Mouse (Mus musculus): ENCODE measurements around the gene Tmem97.
"Not testable (repeated sequence)": the region's sequence is repeated elsewhere in the genome, so short reads cannot be mapped to it uniquely, and the experiment has no call there.

The Tmem97 gene

DNA sequence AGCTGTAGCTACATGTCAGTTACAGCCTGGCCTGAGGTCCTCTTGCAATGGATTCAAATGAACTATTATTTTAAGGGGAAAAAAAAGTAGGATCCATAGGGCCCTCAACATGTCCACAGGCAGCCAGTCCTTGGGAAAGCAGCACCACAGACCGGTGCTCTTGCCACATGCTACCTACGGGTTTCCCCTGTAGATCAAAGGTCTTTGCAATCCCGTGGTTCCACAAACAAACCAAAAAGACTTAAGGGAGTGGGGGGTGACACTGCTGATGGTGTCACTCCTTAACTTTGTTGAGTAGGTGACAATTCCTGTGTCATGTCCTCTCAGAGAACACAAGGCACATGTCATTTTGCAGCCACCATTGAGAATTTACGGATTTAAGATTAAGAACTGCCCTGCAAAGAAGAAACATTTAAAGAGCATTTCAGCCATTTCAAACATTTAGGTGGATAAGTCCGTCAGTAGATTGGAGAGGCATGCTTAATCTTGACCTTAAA, 1.0 kb downstream of the Tmem97 start:
- DNase-seq, result no peak

DNA sequence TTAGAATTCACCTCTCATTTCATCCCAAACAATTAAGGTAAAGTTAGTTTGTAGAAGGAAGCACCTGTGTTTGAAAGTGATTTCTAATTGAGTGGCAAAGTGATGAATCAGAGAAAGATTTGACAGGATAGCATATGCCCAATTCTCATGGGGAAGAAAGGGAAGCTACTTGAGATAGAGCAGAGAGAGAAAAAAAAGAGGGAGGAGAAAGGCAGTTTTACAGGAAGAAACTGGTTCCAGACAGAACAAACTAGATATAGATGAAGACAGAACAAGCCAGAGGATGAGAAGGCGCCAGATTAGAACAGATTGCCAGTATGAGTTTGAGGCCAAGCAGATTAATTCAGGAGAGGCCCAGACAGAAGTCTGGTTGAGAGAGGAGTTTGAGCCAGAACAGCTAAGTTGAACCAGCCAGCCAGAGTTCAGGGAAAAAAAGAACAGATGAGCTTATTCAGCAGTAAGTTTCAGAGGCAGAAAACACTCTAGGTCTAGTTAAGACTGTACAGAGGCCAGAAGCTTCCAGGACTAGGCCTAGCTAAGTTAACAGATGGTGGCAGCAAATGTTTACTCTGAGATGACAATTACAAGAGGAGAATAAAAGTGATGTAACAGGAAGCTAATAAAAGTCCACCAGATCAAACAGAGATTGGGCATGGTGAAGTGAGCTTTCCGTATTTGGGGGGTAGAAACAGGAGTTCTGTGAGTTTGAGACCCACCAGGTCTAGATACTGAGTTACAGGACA, 2.7 kb downstream of the Tmem97 start:
- no peak for DNase-seq

DNA sequence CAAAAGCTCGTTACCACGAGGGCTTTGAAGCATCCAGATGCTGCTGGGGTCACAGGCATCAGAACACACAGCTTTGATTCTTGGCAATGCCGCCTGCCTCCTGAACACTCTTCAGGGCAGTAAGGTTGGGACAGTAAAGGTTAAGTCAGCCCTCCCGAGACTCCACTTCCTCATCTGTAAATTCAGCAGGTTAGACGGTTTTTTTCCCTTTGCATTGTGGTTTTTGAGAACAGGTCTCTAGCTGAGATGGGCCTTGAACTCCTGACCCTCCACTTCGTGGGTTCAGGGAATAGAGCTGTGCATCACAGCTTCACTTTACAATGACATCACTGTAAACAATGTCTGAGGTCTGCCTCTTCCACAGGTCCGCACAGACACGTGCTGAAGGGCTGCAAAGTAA, 5.4 kb downstream of the Tmem97 start:
- no peak for DNase-seq

DNA sequence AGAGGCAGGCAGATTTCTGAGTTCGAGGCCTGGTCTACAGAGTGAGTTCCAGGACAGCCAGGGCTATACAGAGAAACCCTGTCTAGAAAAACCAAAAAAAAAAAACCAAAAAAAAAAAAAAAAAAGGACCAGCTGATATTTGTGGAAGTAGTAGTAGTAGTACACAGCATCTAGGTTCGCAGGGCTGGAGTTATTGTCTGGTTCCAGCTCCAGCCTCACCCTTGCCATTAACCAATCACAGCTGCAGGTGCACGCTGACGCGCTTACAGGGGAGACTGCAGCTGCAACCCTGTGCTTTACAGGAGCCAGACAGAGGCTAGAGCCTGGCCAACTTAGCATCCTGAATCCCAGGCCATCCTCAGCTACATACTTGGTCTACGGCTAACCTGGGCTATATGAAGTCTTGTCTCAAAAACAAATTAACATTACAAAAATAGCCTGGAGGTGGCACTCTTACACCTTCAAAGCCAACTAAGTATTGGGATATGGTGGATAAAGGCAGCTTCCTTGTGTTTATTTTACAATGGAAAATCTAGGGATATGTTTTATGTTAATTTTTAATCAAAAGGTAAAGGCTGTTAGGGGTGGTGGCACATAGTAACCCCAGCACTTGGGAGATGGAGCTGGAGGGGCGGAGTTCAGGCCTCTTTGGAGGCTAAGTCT, 6.0 kb downstream of the Tmem97 start:
- no peak for DNase-seq

DNA sequence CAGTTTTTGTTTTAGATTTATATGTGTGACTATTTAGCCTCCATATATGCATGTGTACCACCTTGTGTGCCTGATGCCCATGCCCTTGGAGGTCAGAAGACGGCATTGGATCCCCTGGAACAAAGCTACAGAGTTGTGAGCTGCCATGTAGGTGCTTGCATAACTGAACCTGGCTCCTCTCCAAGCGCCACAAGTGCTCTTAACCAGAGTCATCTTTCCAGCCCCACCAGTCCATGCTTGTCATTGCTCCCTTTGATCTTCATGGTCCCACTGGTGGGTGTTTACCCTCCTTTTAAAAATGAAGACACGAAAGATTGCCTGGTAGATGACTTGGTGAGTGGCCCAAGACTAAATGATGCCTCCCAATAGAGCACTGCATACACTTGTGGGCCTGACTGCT, 10.2 kb downstream of the Tmem97 start:
- DNase-seq, result no peak

DNA sequence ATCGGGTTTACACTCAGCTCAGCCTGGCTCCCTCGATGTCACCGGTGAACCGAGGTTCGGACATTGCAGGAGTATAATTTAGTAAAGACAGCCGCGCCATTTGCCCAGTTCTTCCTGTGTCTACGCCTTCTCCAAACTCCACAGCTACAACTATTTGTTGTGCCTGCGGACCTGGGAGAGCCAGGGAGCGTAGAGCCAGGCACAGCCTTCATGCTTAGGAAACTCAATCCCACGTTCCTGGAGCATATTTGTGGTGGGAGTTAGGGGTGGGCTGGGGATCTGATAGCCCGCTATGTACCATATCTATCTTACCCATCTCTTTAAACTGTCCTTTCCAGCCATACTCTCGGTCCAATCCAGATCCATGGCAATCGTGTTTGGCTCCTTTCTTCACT, 13.9 kb downstream of the Tmem97 start:
- no peak for DNase-seq

DNA sequence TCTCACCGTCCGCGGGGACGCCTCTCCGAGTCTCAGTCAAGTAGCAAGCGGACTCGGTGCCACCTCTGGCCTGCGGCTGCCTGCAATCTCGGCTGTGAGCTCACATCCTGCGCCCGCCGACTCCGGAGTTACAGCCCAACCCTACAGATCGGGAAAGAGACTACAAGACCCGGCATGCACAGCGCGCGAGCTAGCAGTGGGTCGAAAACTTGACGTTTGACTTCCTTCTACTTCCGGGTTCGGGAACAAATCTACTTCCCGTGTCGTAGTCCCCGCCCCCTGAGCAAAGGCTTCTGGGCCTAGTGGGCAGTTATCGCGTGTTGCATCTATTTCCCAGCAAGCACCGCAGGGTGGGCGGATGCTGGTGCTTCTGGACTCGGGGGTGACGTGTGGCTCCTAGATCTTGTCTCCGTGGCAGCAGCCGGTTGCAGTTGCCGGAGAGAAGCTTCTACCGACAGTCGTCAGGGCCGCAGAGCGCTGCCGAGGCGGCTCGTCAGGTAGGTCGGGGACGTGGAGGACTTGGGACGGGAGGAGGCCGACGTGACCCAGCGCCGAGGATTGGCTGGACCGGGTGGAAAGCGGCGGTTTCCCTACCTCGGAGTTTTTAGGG, 14.4 kb downstream of the Tmem97 start, which contains the start of the genes Tnfaip1 and Ift20:
Gene Tnfaip1, minus strand, starts transcription at position 253 of the 610 bp plus-strand sequence.
Gene Ift20, plus strand, starts transcription at position 282 of the 610 bp plus-strand sequence.
- peak; percentile 95 to 98 for DNase-seq

DNA sequence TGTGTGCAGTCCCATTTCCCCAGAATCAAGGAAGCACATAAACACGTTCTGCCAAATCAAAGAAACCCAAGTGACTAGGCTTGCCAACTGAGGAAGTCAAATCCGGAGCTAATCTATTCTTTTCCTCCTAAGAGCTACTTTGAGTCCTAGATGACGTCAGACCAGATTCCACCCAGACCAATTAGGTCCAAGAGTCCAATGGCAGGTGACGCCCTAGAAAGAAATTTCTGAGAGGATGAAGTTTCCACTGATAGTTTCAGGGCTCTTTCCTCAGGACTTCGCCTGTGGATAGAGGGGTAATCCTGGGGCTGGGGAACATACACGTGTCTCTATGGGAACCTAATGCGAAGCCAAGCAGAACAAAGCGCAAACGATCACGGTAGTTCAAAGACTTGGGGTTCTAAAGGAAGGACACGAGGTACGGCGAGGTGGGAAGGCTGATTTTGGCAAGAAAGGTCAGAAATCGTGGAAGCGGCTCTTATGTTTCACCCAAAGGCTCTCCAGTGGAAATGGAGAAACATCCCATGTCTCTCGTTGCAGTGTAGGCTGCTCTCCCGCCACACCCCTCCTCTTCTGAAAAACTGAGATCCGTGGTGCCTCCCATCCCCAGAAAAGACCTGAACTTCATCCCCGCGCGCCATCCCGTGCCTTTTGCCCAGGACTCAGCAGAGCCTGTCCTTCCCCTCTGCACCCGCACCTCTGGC, 15.0 kb downstream of the Tmem97 start:
- DNase-seq, result no peak

DNA sequence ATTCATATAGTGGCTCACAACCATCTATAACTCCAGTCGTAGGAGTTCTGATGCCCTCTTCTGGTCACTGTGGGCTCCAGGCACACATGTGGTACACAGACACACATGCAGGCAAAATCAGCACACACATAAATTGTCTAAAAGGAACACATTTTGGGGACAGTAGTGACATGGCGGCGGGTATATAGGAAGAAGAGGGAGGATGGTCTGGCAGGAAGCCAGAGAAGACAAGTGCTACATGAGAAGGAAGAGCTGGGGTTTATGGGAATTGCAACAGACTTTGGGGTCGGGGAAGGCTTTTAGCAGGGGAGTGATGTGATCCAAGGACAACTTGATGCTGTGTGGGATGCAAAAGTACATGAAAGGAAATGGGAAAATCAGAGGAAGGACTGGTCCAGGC, 16.1 kb downstream of the Tmem97 start:
- DNase-seq, result no peak

DNA sequence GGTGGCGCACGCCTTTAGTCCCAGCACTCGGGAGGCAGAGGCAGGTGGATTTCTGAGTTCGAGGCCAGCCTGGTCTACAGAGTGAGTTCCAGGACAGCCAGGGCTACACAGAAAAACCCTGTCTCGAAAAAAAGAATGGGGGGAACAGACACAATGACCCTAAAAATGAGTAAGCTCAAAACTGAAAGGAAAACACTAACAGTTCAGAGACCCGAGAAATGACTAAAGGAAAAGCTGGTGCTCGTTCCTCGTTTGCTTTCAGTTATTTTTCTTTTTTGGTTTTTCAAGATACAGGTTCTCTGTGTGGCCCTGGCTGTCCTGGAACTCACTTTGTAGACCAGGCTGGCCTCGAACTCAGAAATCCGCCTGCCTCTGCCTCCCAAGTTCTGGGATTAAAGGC, 19.1 kb downstream of the Tmem97 start:
- not testable (repeated sequence) for DNase-seq

DNA sequence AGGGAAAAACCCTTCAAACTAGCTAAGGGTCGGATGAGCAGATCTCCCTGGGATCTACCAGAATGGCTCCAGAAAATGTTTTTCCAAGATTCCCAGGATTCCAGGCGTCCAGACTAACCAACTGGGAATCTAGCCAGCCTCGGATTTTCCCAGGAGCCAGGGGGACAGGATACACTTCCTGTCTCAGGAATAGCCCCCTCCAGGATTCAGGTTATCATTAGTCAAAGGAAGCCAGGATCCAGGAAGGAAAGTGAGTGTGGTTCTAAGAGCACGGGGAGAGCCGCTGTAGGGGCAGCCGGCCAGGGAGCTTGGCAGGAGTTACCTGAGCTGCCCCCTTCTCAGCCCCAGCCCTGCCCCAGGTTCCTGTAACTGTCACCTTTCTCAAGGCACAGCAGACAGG, 19.5 kb downstream of the Tmem97 start:
- no peak for DNase-seq

DNA sequence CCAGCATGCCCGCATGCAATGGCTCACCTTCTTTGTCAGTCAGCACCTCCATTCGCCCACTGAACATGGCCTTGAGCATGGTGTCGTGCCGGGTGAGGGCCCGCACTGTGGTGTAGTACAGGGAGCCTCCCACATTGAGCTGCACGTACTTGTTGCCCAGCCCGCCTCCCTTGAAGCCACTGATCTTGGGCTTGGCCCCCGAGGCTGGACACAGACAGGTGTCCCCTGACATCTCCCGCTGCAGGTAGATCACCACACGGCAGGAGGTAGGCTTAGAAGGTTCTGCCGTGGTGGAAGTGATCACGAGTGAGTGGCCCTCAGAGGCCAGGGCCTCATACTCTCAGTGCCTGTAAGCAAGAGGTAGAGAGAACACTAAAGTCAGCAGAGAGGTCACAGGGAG, 20.6 kb downstream of the Tmem97 start:
- no peak for DNase-seq

DNA sequence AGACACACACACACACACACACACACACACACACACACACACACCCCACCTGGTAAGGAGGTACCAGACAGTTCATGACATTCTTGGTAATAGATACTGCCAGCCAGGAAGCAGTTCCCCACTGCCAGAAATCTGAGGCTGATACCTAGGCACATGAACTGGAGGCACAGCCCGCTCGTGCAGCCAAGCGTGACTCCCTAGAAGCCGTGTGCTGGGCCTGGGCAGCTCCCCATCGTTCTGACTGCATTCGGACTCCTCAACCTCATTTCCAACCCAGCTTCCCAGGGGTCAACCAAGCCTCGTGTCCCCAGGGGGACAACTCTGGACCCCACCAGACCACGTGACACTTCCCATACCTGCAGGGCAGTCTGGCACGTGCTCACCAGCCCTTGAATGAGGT, 21.9 kb downstream of the Tmem97 start:
- no peak for DNase-seq

DNA sequence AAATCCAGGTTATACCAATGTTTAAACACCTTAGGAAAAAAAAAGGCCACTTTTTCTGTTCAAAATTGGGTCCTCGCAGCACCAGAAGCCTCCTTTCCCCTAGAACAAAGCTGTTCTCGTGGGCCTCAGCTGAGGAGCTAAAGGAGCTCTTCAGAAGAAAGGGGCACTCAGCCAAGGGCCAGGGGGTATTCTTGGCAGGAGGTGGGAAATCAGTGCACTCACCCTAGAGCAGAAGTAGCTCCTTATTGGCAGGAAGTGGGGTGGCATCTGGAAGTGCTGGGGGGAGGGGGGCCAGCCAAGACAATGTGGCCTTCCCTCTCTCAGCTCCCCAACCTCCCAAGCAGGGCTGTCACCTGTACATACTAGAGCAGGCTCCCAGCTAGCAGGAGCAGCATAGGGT, 25.7 kb downstream of the Tmem97 start:
- DNase-seq, result peak in 1 of 2 experiments; percentile 56

DNA sequence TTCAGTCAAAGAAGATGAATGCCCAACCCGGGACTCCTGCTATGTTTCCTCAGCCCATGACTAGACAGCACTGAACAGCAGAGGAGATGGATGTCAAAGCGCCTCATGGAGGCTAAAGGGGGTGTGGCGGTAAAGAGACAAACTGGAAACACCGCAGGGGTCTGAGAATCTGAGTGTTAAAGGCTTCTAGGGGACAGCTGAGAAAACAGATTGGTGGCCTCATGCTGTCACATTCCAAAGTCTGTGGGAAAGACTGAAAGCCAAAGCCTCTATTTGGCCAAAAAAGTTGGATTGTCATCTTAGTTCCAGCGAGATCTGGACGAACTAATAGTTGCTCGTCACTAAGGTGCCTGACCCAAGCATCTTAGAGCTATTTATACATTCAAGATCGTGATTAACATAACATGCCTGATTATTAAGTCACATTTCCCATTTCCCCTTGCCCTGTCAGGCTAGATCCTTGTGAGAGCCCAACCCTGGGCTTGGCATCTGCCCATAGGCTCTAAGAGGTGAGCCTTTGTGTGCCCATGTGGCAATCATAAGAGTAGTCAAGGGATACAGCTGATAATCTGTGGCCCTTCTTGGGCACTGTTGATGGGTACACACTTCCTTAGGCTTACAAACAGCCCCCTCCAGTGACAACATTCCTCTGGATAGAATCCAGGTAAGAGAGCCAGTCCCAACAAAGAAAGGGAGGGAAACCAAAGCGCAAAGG, 27.2 kb downstream of the Tmem97 start:
- no peak for DNase-seq

DNA sequence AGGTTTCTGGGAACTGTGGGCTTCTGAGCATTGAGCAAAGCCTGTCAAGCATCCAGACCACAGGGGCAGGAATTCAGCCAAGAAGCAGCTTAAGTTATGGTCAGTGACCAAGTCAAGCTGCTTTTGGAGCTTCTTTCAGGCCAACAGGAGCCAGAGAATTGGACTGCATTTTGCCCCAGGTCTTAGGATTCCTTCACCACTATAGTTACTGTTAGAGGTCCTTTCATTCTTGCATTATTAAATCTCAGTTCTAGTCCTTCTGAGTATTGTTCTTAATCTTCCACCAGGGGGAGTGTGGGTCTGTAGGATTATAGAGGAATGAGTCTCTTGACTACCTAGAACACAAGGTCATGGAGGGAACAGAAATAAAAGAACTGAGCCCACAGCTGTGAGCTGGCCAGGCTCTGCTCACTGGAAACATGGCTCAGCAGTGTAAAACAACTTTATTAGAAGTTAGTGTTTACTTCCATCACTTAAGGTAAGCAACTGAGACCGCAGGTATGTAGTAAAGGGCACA, 28.0 kb downstream of the Tmem97 start:
- peak in 1 of 2 experiments; percentile 48 for DNase-seq

DNA sequence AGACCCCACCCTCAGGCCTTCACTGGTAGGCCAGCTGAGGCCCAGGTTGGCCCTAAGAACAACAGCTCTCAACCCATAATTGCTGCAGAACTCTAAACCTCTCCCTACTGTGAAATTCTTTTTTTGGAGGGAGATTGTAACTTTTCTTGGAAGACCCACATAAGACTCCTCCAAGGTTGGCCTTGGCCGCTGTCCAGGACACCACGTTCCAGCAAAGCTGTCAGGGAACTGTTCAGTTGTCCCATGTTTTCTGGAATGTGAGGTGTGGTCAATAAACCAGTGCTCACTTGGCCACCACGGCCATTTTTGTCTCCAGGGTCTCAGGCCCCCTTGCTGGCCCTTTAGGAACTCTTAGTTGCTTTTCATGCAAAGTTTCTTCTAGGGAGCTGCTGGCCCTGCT, 28.7 kb downstream of the Tmem97 start:
- DNase-seq, result peak in 1 of 2 experiments; percentile 31

DNA sequence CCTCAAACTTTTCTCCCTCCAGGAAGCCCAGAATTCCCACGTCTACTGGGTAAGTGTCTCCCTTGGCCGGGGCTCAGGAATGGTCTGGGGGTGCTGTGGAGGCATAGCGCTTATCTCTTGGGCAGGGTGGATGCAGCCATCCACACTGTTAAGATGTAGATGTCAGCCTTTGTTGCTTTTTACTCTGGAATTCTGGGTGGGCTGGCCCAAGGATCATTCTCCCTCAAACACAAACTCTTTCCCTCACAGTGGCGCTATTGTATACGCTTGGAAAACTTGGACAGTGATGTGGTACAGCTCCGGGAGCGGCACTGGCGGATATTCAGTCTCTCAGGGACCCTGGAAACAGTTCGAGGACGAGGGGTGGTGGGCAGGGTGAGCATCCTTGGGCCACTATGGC, 31.6 kb downstream of the Tmem97 start:
- no peak for DNase-seq

DNA sequence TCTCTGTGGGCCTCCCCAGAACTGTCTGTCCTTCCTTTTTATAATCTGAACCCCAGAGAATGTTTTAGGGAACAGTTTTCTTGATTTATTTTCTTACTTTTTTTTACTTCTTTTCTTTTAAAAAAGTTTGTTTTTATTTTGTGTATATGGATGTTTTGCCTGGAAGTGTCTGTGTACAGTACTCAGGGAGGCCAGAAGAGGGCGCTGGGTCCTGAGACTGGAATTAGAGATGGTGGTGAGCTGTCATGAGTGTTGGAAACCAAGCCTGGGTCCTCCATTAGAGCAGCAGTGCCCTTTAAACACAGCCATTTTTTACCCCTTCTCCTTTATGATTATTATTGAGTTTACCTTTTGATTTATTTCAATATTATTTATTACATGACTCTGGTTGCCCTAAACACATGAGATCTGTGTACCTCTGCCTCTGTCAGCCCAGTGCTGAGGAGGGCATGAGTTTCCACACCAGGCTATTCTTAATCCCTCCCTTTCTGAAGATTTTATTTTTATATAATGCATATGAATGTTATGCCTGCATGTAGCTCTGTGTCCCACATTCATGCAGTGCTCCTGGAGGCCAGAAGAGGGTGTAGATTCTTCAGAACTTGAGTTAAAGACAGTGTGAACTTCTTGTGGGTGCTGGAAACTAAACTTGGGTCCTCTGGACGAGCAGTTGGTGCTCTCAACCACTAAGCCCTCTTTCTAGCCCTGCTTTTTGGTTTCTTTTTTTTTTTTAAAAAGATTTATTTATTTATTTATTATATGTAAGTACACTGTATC, 34.8 kb downstream of the Tmem97 start:
- peak in 1 of 2 experiments; percentile 45 for DNase-seq

DNA sequence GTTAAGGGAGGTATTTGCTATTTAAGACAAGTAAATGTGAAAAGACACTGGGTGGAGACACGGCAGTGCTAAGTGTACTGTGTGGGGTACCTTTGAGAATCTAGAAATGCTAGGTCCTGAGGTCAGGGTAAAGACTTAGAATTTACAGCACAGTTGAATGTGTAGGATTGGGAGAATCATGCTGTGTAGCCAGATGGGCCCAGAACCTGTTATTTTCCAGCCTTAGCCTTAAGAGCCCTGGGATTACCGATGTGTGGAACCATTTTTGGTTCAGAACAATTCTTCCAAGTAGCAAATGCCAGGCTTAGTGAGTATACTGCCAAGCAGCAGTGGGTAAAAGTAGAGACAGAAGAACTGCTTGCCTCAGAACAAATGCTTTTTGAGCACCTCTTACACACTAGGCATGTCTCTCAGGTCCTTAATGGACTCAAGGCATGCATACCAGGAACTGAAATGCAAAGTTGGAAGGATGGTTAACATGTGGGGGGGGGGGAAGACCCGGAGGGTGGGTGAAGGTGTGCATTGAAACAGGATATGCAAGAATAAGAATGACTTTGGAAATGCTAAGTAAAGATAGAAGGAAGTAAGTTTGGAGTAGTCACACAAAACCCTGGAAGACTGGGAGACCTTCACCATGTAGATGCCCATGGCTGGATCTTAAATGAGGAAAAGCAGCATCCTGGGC, 37.3 kb downstream of the Tmem97 start:
- no peak for DNase-seq
